Mouse (Mus musculus): ENCODE data around the gene Syngr2. TPM values are rescaled to one million over a fixed set of nuclear protein-coding genes. Genes with fewer than 3 reads are reported as not detected.

Gene Syngr2
- total and polyA plus RNA-seq, 3 experiments: 95.8 to 236 (median 211) TPM

DNA sequence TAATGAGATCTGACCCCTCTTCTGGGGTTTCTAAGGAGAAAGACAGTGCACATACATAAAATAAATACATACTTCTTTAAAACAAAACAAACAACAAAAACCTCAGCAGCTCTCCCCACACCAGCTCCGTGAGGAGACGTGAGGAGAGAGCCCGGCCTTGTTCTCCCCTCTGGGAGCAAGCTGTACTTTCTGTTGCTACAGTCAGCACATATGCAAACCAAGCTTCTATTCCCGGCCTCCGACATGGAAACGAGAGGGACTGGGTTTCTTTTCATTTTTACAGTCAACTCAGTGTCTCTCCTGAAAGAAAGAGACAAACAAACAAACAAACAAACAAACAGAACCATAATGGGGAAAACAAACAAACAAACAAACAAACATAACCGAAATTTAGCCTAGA lies 9.4 kb upstream of the Syngr2 start:
- Histone ChIP-seq H3K4me1 (ENCODE audit: insufficient read depth, low read depth, low read length) (peaks cover 69% of the 10 kb centered on the region), H3K9me3 (replicated peaks) (no peaks in the 10 kb centered on the region), H3K4me3 (ENCODE audit: low read depth, low read length) (no peak overlapping the region), H3K27me3 (ENCODE audit: insufficient read depth, low read length) (no peaks in the 10 kb centered on the region), H3K36me3 (replicated peaks) (peaks cover 38% of the 10 kb centered on the region)
- ATAC-seq (ENCODE audit: extremely low read depth, insufficient number of reproducible peaks, low FRiP score, poor library complexity, severe bottlenecking) (no peak), DNase-seq (ENCODE audit: low spot score) (no peak)
- TF ChIP-seq GATA2 (IDR thresholded peaks at IDR 0.05; ENCODE audit: borderline replicate concordance, low read depth, low read length): no peak
- no peak for TF ChIP-seq TAL1 (conservative IDR thresholded peaks at IDR 0.05; ENCODE audit: low read depth, low read length)
- no peak for TF ChIP-seq GATA1 (IDR thresholded peaks at IDR 0.05; ENCODE audit: borderline replicate concordance, low read length)

DNA sequence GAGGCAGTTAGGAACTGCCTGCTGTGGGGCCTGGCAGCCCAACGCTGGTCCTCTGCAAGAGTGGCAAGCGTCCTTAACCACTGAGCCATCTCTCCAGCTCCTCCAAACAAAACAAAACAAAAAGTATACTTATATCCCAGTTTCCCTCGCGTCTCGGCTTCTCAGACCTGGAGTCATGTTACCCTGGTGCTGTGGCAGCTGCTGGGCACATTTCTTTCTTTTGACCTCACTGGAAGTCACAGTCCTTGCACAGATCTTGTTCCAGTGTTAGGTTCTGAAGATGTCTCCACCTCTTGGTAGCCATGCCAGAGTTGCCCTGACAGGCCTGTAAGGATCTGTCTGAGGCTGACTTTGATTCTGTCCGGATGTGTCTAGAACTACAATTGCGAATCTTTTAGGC lies 7.8 kb upstream of the Syngr2 start:
- H3K4me1 ChIP-seq (ENCODE audit: insufficient read depth, low read depth, low read length): peaks cover 59% of the 10 kb centered on the region
- DNase-seq (ENCODE audit: low spot score) (no peak), ATAC-seq (ENCODE audit: extremely low read depth, insufficient number of reproducible peaks, low FRiP score, poor library complexity, severe bottlenecking) (no peak)
- no peak overlapping the region for H3K4me3 ChIP-seq (ENCODE audit: low read depth, low read length)
- H3K36me3 ChIP-seq (replicated peaks): peaks cover 53% of the 10 kb centered on the region
- H3K9me3 ChIP-seq (replicated peaks): no peaks in the 10 kb centered on the region
- H3K27me3 ChIP-seq (ENCODE audit: insufficient read depth, low read length): no peaks in the 10 kb centered on the region
- TF ChIP-seq GATA1 (IDR thresholded peaks at IDR 0.05; ENCODE audit: borderline replicate concordance, low read length) (no peak), TAL1 (conservative IDR thresholded peaks at IDR 0.05; ENCODE audit: low read depth, low read length) (no peak), POLR2AphosphoS5 (IDR thresholded peaks at IDR 0.05; ENCODE audit: insufficient replicate concordance, low read depth, low read length) (no peak), GATA2 (IDR thresholded peaks at IDR 0.05; ENCODE audit: borderline replicate concordance, low read depth, low read length) (no peak)

DNA sequence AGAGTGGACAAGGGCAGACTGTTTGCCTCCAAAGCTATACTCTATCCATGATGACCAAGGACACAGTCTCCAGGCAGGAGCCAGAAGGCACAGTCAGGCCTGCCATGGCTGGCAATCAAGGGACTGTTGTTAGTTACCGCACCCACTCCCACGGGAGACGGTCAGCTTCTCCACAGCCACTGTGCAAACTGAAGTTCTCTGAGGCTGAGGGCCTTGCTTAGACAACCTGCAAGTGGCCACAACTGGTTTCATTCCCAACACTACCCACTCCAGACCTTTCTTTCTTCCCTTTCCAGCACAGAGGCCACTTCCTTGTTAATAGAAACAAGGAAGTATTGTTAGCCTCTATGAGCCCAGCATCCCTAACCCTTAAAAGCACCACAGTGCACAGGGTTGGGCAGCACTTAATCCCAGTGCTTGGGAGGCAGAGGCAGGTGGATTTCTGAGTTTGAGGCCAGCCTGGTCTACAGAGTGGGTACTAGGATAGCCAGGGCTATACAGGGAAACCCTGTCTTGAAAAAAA lies 6.2 kb upstream of the Syngr2 start:
- DNase-seq (ENCODE audit: low spot score) (no peak), ATAC-seq (ENCODE audit: extremely low read depth, insufficient number of reproducible peaks, low FRiP score, poor library complexity, severe bottlenecking) (no peak)
- no peaks in the 10 kb centered on the region for H3K27me3 ChIP-seq (ENCODE audit: insufficient read depth, low read length)

DNA sequence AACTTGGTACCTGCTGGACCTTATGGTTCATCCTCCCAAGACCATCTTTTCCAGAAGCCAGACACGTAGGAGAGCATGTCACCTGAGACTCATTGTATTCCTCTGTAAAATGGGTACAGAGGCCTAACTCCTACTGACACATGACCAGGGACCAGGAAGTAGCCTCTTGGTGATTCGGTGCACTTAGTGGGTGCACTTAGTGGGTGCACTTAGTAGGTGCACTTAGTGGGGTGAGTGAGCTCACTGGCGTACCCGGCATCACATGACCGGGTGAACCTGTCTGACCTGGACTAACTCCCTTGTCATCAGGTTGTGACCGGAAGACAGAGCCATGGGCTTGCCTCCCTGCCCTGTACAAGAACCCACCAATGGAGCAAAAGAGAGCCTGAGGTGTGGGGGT lies 2.7 kb upstream of the Syngr2 start:
- Histone ChIP-seq H3K36me3 (replicated peaks) (peaks cover 71% of the 10 kb centered on the region), H3K4me3 (ENCODE audit: low read depth, low read length) (no peak overlapping the region), H3K4me1 (ENCODE audit: insufficient read depth, low read depth, low read length) (peaks cover 46% of the 10 kb centered on the region), H3K9me3 (replicated peaks) (no peaks in the 10 kb centered on the region), H3K27me3 (ENCODE audit: insufficient read depth, low read length) (no peaks in the 10 kb centered on the region)
- no peak for TF ChIP-seq POLR2AphosphoS5 (IDR thresholded peaks at IDR 0.05; ENCODE audit: insufficient replicate concordance, low read depth, low read length)
- no peak for TF ChIP-seq CTCF (IDR thresholded peaks at IDR 0.05; ENCODE audit: low read depth, low read length)
- no peak for TF ChIP-seq GATA1 (IDR thresholded peaks at IDR 0.05; ENCODE audit: borderline replicate concordance, low read length)
- no peak for TF ChIP-seq TAL1 (conservative IDR thresholded peaks at IDR 0.05; ENCODE audit: low read depth, low read length)
- no peak for TF ChIP-seq GATA2 (IDR thresholded peaks at IDR 0.05; ENCODE audit: borderline replicate concordance, low read depth, low read length)
- DNase-seq (ENCODE audit: low spot score): no peak
- ATAC-seq (ENCODE audit: extremely low read depth, insufficient number of reproducible peaks, low FRiP score, poor library complexity, severe bottlenecking): no peak

More for the DNA sequence above, 6.2 kb upstream of the Syngr2 start:
- TF ChIP-seq TAL1 (conservative IDR thresholded peaks at IDR 0.05; ENCODE audit: low read depth, low read length) (no peak), CTCF (IDR thresholded peaks at IDR 0.05; ENCODE audit: low read depth, low read length) (no peak), GATA2 (IDR thresholded peaks at IDR 0.05; ENCODE audit: borderline replicate concordance, low read depth, low read length) (no peak), POLR2AphosphoS5 (IDR thresholded peaks at IDR 0.05; ENCODE audit: insufficient replicate concordance, low read depth, low read length) (no peak), GATA1 (IDR thresholded peaks at IDR 0.05; ENCODE audit: borderline replicate concordance, low read length) (no peak)
- Histone ChIP-seq H3K4me1 (ENCODE audit: insufficient read depth, low read depth, low read length) (peaks cover 47% of the 10 kb centered on the region), H3K9me3 (replicated peaks) (no peaks in the 10 kb centered on the region), H3K4me3 (ENCODE audit: low read depth, low read length) (no peak overlapping the region), H3K36me3 (replicated peaks) (peaks cover 64% of the 10 kb centered on the region)

DNA sequence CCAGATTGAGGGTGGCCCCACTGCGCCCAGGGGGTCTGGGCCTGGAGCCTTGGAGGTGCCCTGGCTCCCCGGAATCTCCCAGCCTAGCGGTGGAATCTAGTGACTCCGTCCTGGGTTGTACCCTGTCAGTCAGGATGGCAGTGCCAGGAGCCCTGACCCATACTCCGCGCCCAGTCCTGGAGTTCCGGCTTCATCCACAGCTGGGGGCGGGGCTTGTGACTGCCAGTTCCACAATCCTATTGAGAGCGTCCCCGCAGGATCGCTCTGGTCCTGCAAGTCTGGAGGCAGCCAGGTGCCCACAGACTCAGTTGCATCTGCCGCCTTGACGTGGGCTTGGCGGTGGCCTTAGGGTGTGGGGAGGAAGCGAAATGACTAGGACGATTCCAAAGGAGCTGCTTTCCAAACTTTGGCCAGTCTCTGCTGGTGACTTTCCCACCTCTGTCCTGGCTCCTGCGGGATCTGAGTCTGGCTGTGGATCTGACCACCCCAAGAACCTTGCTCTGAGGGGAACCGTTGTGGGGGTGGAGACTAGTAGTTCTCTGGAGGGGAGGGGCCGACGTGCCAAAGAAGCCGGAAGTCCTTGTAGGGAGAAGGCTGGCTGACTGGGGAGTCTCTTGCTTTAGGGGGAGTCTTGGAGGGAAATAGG lies 1.1 kb downstream of the Syngr2 start:
- H3K4me3 ChIP-seq (ENCODE audit: low read depth, low read length): peak overlapping the region; percentile 99
- TF ChIP-seq CTCF (IDR thresholded peaks at IDR 0.05; ENCODE audit: low read depth, low read length): 0 out of 2 replicates have a peak, but pooled peaks have one; percentile 31
- no peak for TF ChIP-seq TAL1 (conservative IDR thresholded peaks at IDR 0.05; ENCODE audit: low read depth, low read length)
- H3K4me1 ChIP-seq (ENCODE audit: insufficient read depth, low read depth, low read length): peaks cover 71% of the 10 kb centered on the region
- peak; percentile 81 for DNase-seq (ENCODE audit: low spot score)
- no peaks in the 10 kb centered on the region for H3K27me3 ChIP-seq (ENCODE audit: insufficient read depth, low read length)
- no peaks in the 10 kb centered on the region for H3K9me3 ChIP-seq (replicated peaks)
- ATAC-seq (ENCODE audit: extremely low read depth, insufficient number of reproducible peaks, low FRiP score, poor library complexity, severe bottlenecking): peak; percentile 86
- peaks cover 78% of the 10 kb centered on the region for H3K36me3 ChIP-seq (replicated peaks)

DNA sequence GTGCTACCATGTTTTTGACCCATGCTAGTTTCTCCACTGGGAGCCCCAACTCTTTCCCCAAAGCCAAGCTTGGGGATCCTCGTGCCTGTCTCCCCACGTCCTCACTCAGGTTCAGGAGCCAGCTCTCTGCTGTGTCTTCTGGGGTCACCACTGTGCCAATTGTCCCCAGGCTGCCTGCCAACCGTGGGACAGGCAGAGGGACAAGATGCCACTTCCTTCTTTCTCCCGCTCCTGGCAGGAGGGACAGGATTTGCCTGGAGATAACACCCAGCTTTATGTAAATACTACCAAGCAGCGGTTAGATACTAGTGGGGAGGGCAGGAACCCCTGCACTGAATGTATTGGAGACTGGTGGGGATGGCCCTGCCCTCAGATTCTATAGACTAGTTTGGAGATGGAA lies 4.4 kb downstream of the Syngr2 start:
- no peak overlapping the region for H3K4me3 ChIP-seq (ENCODE audit: low read depth, low read length)
- TF ChIP-seq TAL1 (conservative IDR thresholded peaks at IDR 0.05; ENCODE audit: low read depth, low read length): no peak
- DNase-seq (ENCODE audit: low spot score): no peak
- no peaks in the 10 kb centered on the region for H3K9me3 ChIP-seq (replicated peaks)
- H3K4me1 ChIP-seq (ENCODE audit: insufficient read depth, low read depth, low read length): peaks cover 88% of the 10 kb centered on the region
- no peak for ATAC-seq (ENCODE audit: extremely low read depth, insufficient number of reproducible peaks, low FRiP score, poor library complexity, severe bottlenecking)
- H3K27me3 ChIP-seq (ENCODE audit: insufficient read depth, low read length): no peaks in the 10 kb centered on the region
- peaks cover 84% of the 10 kb centered on the region for H3K36me3 ChIP-seq (replicated peaks)
